Mouse (Mus musculus): Measurements from ENCODE around the gene Mageb18.
"Not testable (repeated sequence)": the region's sequence is repeated elsewhere in the genome, so short reads cannot be mapped to it uniquely, and the experiment has no call there.

Mageb18 gene

DNA sequence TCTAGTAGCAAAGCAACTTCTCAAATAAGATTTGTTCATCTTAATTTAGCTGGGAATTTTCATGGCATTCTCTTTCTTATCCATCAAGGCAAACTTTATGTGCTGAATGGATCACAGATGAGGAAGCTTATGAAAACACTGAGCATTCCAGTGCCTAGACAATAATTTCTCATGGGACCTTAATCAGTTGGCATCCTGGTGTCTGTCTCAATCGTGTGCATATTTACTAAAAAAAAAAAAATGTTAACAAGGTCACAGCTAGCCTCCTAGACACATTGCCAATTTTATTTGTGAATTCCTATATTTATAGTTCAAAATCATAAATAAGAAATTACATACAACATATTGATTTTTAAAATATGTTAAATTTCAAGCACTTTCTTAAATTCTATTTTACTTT is at the start of gene Mageb18:
Mageb18 (minus strand) TSS at position 101 of the 400 bp plus-strand sequence.
- no peak for DNase-seq (ENCODE audit: extremely low spot score)

DNA sequence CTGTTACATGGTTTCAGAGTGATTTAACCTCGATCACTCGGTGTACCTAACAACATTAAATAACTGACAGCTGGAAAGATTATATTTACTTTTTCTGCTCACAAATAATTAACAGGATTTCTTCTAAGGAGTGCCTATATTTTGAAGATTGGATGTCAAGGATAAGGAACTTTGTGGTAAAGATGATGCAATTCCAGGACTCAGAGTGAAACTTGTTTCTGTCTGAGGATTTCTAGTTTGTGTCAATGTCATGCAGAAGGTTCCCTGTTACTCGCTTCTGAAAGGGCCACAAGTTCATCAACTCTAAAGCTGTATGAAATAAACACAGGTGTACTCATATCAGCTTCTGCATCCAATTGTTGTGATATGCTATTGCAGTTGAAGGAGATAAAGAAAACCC is 13.4 kb upstream of the Mageb18 start:
- no peak for DNase-seq (ENCODE audit: extremely low spot score)

DNA sequence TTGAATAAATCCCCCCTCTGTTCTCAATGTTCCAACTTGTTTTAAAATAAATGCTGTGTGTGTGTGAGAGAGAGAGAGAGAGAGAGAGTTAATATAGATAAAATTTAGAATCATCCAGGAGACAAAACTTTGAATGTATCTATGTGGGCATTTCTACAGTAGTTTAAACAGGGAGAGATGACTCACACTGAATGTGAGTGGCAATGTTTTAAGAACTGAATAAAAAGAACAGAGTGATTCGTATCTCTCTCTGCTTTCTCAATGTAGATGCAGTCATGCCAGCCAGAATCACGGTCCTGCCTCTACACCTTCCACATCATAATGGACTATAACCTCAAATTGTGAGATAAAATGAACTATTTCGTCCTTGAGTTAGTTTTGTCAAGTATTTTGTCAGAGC is 11.1 kb upstream of the Mageb18 start:
- DNase-seq (ENCODE audit: extremely low spot score): no peak

DNA sequence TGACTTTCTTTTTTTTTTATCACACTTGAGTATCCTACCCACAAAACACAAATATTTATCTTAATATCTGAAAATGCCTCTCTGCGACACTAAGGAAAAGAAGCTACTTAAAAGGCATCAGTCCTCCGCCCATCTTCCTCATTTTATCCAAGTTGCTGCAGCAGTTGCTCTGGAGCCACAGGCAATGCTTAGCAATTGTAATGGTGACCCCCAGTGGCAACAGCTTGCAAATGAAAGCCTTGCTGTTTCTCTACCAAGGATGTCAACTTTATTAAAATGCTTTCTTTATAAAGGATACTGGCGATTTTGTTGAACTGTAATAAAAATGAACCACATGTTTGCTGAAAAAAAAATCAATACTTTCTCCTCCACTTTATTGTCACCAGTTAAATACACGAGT is 2.0 kb downstream of the Mageb18 start:
- DNase-seq (ENCODE audit: extremely low spot score): no peak

DNA sequence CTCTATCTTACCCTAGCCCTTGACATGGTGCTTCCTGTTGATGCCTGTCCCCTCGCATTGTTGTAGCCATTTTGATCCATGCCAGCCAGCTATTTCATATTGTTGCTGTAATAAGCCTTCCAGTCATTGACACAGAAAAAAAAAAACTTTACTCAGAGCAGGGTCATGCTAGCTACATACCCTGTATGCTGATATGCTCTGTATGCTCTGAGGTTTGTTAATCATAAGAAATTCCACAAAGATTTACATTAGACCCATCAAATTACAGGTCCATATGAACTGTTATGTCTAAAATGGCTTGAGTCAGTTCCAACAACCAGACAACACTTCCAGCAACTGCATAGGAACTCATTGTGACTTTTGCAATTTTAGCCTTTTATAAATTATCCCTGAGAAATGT is 71.5 kb downstream of the Mageb18 start:
- DNase-seq (ENCODE audit: extremely low spot score): no peak

DNA sequence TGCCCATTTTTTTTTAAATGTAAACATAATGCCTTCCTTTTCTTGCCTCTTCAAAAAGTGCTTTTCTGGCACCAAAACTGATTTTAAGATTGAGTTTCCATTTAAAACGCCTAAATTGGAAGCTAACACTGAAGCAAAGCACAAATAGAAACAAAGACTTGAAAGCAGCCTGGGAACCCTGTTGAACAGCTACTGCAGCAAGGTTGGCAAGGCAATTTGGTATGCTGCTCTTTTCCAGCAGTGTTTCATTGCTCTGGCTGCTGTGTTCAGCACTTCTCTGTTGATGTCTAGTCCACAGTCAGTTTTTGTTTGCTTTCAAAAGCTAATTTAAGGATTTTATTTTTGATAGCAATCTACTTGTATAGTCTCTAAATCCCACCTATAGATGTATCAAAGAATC is 101.1 kb downstream of the Mageb18 start:
- no peak for DNase-seq (ENCODE audit: extremely low spot score)

DNA sequence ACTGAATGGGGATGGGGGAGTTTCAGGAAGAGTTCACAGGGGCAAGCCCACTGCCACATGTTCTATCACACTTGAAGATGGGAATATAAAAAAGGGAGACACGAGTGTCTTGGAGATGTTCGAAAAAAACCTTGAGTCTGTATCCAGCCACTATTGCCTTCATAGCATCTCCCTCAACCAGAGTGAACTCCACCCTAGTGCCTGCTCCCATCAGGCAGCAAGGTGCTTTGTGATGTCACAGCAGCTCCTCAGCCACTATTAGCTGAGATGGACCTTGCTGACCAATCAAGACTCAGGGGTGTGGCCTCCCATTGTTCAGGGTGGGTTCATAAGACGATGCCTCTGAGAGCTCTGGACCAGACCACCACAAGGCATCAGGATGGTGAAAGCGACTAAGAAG is 109.7 kb downstream of the Mageb18 start, which contains the start of gene Gm5941:
Gm5941 (plus strand) TSS at position 301 of the 400 bp plus-strand sequence.
- DNase-seq (ENCODE audit: extremely low spot score): not testable (repeated sequence)

DNA sequence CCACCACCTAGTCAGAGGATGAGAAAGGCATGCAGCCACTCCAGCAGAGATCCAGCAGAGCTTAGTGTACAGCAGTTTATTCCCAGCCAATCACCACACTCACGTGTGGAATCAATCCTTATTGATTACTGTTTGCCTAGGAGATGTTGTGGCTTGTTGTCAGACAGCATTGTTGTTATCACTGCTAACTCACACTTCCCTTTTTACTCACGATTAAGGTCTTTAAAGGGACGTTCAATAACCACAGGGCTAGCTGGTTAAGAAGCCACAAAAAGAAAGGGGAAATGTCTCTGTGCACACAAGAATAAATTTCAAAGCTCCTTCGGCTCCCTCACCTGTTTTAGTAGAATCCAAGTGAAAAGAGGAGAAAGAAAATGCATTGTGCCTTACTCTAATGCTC is 134.6 kb downstream of the Mageb18 start:
- no peak for DNase-seq (ENCODE audit: extremely low spot score)

DNA sequence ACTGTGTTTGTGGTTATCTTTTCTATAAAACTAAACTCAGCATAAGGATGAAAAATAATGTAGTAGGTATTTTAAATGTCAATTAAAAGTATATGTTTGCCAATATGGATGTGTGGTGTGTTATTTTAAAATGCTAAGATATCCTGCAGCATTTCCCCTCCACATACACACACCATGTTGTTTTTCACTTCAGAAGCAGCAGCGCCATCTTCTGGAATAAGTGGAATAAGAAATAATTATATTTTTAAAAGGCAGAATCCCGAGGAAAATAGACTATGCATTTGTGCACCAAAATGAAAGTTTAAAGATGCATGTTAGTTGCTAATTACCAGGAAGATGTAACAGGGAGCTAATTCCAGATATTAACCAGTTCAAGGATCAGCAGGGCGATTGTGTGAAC is 138.9 kb downstream of the Mageb18 start:
- DNase-seq (ENCODE audit: extremely low spot score): no peak

DNA sequence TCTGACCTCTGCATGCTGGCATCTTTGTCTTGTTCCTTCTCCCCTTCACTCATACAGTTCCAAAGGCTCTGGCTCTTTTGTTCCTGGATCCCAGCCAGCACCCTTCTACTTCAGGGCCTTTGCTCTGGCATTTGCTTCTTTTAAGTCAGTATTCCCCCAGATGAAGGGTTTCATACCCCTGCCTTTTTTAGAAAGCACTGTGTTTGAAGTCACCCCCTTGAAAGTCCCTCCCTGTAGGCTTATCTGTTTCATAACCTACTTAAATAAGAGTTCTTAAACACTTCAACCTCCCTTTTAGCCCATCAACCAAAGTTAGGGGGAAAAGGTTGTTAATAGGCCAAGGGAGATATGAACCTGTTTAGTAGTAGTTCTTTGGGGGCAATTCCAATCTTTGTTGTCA is 212.0 kb downstream of the Mageb18 start:
- no peak for DNase-seq (ENCODE audit: extremely low spot score)

DNA sequence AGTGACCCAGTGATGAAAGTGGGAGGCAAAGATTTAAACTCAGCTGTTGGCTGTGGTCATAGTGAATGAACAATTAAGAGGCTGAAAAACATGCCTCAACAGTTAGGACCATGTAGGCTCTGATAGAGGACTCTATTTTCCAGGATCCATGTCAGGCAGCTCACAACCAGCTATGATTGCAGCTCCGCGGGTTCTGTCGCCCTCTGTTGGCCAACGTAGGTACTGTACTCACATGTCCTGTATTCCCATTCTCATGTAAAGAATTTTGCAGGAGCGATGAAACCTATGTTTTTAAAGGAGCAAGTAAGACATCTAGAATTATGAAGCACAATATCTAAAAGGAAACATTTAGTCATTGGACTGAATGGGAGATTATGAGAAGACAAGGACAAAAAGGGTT is 256.4 kb downstream of the Mageb18 start:
- DNase-seq (ENCODE audit: extremely low spot score): peak; percentile 22

DNA sequence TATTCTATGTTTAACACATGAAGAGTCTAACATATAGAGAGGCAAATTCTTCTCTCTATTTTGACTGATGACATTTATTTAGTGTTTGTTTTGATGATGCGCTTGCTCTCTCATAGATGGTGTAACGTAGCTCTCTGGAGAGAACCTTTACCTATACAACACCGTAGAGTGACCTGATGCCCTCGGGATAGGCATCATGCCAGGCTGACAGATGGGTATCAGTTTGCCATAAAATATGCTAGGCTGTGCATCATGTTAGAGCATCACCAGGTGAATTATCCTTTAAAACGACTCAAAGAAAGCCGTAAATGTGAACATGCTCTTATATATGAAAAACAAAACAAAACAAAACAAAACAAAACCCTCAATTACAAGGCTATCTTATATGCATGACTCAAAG is 258.5 kb downstream of the Mageb18 start:
- no peak for DNase-seq (ENCODE audit: extremely low spot score)

DNA sequence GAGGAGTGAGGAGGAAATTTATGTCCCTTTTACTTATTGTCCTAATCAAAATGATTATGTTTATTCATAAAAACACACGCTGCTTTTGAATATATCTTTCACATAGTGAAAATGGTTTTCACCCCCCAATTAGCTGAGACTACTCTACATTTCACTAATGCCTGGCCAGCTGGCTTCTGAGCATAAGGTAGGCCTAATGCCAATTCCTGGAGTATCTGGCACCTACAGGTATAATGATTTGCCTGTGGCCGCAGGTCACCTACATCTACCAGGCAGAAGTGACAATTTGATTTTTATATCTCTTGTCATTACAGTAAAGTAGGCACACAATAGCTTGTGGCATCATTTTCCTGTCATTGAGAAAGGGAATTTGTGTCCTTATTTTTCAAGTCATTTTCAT is 259.8 kb downstream of the Mageb18 start:
- DNase-seq (ENCODE audit: extremely low spot score): no peak

DNA sequence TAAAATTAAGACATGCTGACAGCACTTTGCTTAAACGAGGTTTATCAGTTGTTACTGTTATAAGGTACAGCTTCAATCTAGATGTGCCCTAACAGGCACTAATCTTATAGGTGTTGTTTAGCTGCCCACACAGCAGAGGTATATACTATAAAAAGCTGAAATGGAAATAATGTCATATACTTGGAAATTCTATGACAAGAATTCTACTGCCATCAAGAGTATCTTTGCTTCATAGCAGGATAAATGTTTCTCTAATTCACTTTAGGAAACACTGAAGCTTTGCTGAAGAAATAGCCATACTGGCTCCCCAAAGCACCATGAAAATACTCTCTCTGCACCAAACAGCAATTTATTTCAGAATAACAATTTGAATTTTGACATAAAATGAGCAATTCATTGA is 265.9 kb downstream of the Mageb18 start:
- no peak for DNase-seq (ENCODE audit: extremely low spot score)

DNA sequence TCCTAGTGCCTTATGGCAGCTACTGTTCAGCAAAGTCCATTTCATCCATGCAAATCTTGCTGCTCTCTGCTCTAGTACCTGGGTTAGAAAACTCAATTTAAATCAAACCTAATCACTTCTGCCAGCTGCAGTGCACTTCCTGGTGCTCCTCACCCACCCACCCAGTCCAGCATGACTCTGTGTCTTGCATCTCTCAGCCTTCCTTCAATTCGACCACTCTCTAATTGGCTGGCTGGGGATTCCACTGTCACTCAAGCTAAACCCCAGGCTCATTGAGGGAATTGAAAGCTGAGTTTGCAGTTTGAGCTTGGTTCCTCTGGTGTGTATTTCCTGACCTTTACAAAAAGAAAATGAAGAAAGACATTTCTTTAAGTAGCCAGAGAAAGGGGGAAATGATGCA is 275.8 kb downstream of the Mageb18 start:
- DNase-seq (ENCODE audit: extremely low spot score): no peak

DNA sequence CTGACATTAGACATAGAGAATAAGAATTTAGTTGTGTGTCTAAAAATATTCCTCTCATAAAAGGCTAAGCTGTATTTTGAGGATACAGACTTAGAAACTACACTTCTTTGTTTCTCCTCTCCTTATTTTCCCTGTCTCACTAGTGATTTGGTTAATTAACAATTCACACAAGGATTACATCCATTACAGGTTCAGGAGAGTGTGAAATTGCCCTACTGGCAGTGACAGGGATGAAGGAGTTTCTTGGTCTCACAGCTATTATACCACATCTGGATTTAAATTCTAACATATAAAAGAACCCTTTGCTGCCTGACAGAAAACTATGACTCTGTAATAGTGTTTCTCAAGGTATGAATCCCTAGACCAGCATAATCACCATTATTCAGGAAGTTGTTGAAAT is 318.8 kb downstream of the Mageb18 start:
- DNase-seq (ENCODE audit: extremely low spot score): no peak

Data from embryo, embryonic 9.5 days (tissue).